Mouse (Mus musculus): Measurements from ENCODE around the gene Dennd2a. TPM values are rescaled to one million over a fixed set of nuclear protein-coding genes. Genes with fewer than 3 reads are reported as not detected.
A peak's percentile ranks its signal among the peaks of the same experiment; 100 is the strongest.

Gene Dennd2a
- polyA plus RNA-seq, 1 experiment from 2014 or later, result 18.9 TPM

- Histone ChIP-seq H3K36me3 (ENCODE audit: control insufficient read depth, insufficient read depth, low read length) (peaks cover 75% of the 10 kb centered on the region), H3K4me1 (replicated peaks; ENCODE audit: control insufficient read depth, insufficient read depth, low read length) (no peaks in the 10 kb centered on the region), H3K27ac (ENCODE audit: low read depth) (no peak overlapping the region), H3K27me3 (replicated peaks; ENCODE audit: control insufficient read depth, insufficient read depth, low read length) (no peaks in the 10 kb centered on the region), H3K4me2 (ENCODE audit: low read length) (no peak overlapping the region), H3K9ac (ENCODE audit: low read length) (no peak overlapping the region), H3K4me3 (ENCODE audit: low read depth, low read length) (no peak overlapping the region), H3K9me3 (ENCODE audit: control insufficient read depth, low read length) (no peaks in the 10 kb centered on the region)
- no peak for DNase-seq (ENCODE audit: low spot score)
- no peak for ATAC-seq (replicated peaks; ENCODE audit: low FRiP score, low TSS enrichment, low read depth)
- WGBS, result 93% methylated on average over 4 of the region's 4 CpGs
Measured at GRCm38 (mm10) chr6:39483656-39484055, 74.0 kb downstream of the Dennd2a start.

DNA sequence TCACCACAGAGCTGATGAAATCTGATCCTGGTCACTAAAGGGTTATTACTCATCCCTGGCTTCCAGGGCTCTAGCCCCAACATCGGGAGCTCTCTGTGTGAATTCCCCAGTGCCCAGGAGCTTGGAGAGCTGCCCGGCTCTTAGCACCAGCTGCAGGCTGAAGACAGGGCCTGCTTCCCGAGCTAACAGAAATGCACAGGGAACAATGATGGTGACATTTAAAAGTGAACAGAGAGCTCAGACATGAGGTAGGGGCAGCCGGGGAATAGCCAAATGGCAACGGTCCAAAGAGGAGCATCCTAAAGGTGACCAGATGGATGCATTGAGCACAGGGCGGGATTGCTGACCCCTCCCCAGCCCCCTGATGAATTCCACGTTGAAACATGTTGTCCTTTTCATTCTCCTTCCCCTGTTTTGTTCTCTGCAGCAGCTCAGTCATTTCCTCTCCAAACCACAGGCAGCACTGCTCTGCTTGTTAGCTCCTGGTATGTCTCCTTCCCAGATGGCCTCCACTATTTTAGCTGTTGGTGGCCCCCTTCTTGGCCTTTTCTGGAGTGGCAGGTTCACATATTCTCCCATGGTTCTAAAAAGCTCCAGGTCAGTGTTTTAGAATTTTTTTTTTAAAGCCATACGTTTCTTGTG, 79.0 kb downstream of the Dennd2a start:
- Histone ChIP-seq H3K9ac (ENCODE audit: low read length) (no peak overlapping the region), H3K36me3 (ENCODE audit: control insufficient read depth, insufficient read depth, low read length) (peaks cover 51% of the 10 kb centered on the region), H3K4me1 (replicated peaks; ENCODE audit: control insufficient read depth, insufficient read depth, low read length) (peaks cover 17% of the 10 kb centered on the region; the same call in 1 of the 2 replicates), H3K27me3 (replicated peaks; ENCODE audit: control insufficient read depth, insufficient read depth, low read length) (no peaks in the 10 kb centered on the region), H3K27ac (ENCODE audit: low read depth) (no peak overlapping the region), H3K4me3 (ENCODE audit: low read depth, low read length) (no peak overlapping the region), H3K9me3 (ENCODE audit: control insufficient read depth, low read length) (no peaks in the 10 kb centered on the region), H3K4me2 (ENCODE audit: low read length) (no peak overlapping the region)
- WGBS, result 62% methylated on average over 8 of the region's 8 CpGs
- ATAC-seq (replicated peaks; ENCODE audit: low FRiP score, low TSS enrichment, low read depth) (no peak), DNase-seq (ENCODE audit: low spot score) (no peak)

DNA sequence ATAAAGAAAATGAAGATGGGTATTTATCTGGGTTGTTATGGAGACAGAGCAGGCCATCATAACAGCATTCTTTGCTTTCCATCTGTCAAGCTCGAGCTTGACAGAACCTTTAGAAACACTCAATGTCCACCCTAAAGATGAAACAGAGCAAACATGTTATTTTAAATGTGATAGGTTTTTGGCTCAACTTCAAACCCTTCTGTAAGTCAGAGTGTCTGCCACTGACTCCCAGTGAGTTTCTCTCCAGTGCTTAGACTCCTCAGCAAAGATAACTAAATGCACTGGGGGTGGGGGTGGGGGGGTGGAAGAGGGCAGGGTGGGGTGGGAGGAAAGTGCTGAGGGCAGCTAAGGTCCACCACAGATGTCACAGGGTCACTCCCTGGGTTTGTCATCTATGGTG, 81.0 kb downstream of the Dennd2a start:
- no peak overlapping the region for H3K4me3 ChIP-seq (ENCODE audit: low read depth, low read length)
- ATAC-seq (replicated peaks; ENCODE audit: low FRiP score, low TSS enrichment, low read depth) (no peak), DNase-seq (ENCODE audit: low spot score) (no peak)
- WGBS, result 48% methylated on average over 1 of the region's 1 CpGs
- no peak overlapping the region for H3K27ac ChIP-seq (ENCODE audit: low read depth)
- H3K9ac ChIP-seq (ENCODE audit: low read length), result no peak overlapping the region
- peaks cover 35% of the 10 kb centered on the region for H3K36me3 ChIP-seq (ENCODE audit: control insufficient read depth, insufficient read depth, low read length)
- no peaks in the 10 kb centered on the region for H3K9me3 ChIP-seq (ENCODE audit: control insufficient read depth, low read length)
- no peaks in the 10 kb centered on the region for H3K27me3 ChIP-seq (replicated peaks; ENCODE audit: control insufficient read depth, insufficient read depth, low read length)
- H3K4me2 ChIP-seq (ENCODE audit: low read length), result no peak overlapping the region
- H3K4me1 ChIP-seq (replicated peaks; ENCODE audit: control insufficient read depth, insufficient read depth, low read length), result peaks cover 18% of the 10 kb centered on the region; the same call in 1 of the 2 replicates

DNA sequence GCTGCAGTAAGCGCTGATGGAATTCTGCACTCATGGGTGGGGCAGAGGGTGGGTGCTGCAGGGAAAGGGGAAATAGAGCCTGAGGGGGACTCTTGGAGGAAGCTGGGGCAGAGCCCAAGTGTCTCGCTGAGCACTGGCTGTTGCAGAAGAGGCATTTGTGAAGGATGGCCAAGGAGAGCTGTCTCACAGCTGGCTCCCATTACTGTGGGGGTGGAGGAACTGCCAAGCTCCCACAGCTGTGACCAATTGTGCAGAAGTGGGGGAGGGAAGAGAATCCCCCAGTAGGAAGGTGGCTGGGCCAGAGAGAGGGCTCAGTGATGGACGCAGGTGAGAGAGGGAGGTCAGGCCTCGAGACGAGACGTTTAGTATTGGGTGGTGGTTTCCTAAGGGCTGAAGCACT, 83.2 kb downstream of the Dennd2a start:
- Histone ChIP-seq H3K36me3 (ENCODE audit: control insufficient read depth, insufficient read depth, low read length) (peaks cover 41% of the 10 kb centered on the region), H3K9ac (ENCODE audit: low read length) (no peak overlapping the region), H3K4me3 (ENCODE audit: low read depth, low read length) (no peak overlapping the region), H3K27me3 (replicated peaks; ENCODE audit: control insufficient read depth, insufficient read depth, low read length) (no peaks in the 10 kb centered on the region), H3K9me3 (ENCODE audit: control insufficient read depth, low read length) (no peaks in the 10 kb centered on the region), H3K4me1 (replicated peaks; ENCODE audit: control insufficient read depth, insufficient read depth, low read length) (peaks cover 18% of the 10 kb centered on the region; the same call in 1 of the 2 replicates), H3K4me2 (ENCODE audit: low read length) (no peak overlapping the region), H3K27ac (ENCODE audit: low read depth) (no peak overlapping the region)
- WGBS, result 30% methylated on average over 6 of the region's 6 CpGs
- DNase-seq (ENCODE audit: low spot score) (no peak), ATAC-seq (replicated peaks; ENCODE audit: low FRiP score, low TSS enrichment, low read depth) (0 out of 2 replicates have a peak, but pooled peaks have one; percentile 61)

GRCm38 (mm10) chr6:39472837-39473236, 84.8 kb downstream of the Dennd2a start:
- 66% methylated on average over 5 of the region's 5 CpGs for WGBS
- Histone ChIP-seq H3K9ac (ENCODE audit: low read length) (no peak overlapping the region), H3K27ac (ENCODE audit: low read depth) (no peak overlapping the region), H3K4me3 (ENCODE audit: low read depth, low read length) (no peak overlapping the region), H3K36me3 (ENCODE audit: control insufficient read depth, insufficient read depth, low read length) (peaks cover 42% of the 10 kb centered on the region), H3K9me3 (ENCODE audit: control insufficient read depth, low read length) (no peaks in the 10 kb centered on the region), H3K27me3 (replicated peaks; ENCODE audit: control insufficient read depth, insufficient read depth, low read length) (no peaks in the 10 kb centered on the region), H3K4me2 (ENCODE audit: low read length) (no peak overlapping the region), H3K4me1 (replicated peaks; ENCODE audit: control insufficient read depth, insufficient read depth, low read length) (peaks cover 18% of the 10 kb centered on the region; the same call in 1 of the 2 replicates)
- no peak for ATAC-seq (replicated peaks; ENCODE audit: low FRiP score, low TSS enrichment, low read depth)
- DNase-seq (ENCODE audit: low spot score), result no peak

- H3K36me3 ChIP-seq (ENCODE audit: control insufficient read depth, insufficient read depth, low read length), result peaks cover 40% of the 10 kb centered on the region
- no peaks in the 10 kb centered on the region for H3K27me3 ChIP-seq (replicated peaks; ENCODE audit: control insufficient read depth, insufficient read depth, low read length)
- H3K9me3 ChIP-seq (ENCODE audit: control insufficient read depth, low read length), result no peaks in the 10 kb centered on the region
- WGBS, result 86% methylated on average over 4 of the region's 4 CpGs
- no peak overlapping the region for H3K4me3 ChIP-seq (ENCODE audit: low read depth, low read length)
- ATAC-seq (replicated peaks; ENCODE audit: low FRiP score, low TSS enrichment, low read depth) (no peak), DNase-seq (ENCODE audit: low spot score) (no peak)
- H3K9ac ChIP-seq (ENCODE audit: low read length), result no peak overlapping the region
- no peak overlapping the region for H3K27ac ChIP-seq (ENCODE audit: low read depth)
- H3K4me2 ChIP-seq (ENCODE audit: low read length), result no peak overlapping the region
- H3K4me1 ChIP-seq (replicated peaks; ENCODE audit: control insufficient read depth, insufficient read depth, low read length), result peaks cover 18% of the 10 kb centered on the region; the same call in 1 of the 2 replicates
Measured at GRCm38 (mm10) chr6:39472271-39472670, 85.4 kb downstream of the Dennd2a start.

- H3K9ac ChIP-seq (ENCODE audit: low read length), result no peak overlapping the region
- H3K4me2 ChIP-seq (ENCODE audit: low read length), result no peak overlapping the region
- WGBS, result 95% methylated on average over 14 of the region's 14 CpGs
- H3K4me1 ChIP-seq (replicated peaks; ENCODE audit: control insufficient read depth, insufficient read depth, low read length), result peaks cover 13% of the 10 kb centered on the region; the same call in 1 of the 2 replicates
- H3K27ac ChIP-seq (ENCODE audit: low read depth), result no peak overlapping the region
- DNase-seq (ENCODE audit: low spot score), result no peak
- no peaks in the 10 kb centered on the region for H3K9me3 ChIP-seq (ENCODE audit: control insufficient read depth, low read length)
- peaks cover 37% of the 10 kb centered on the region for H3K36me3 ChIP-seq (ENCODE audit: control insufficient read depth, insufficient read depth, low read length)
- H3K27me3 ChIP-seq (replicated peaks; ENCODE audit: control insufficient read depth, insufficient read depth, low read length), result no peaks in the 10 kb centered on the region
- ATAC-seq (replicated peaks; ENCODE audit: low FRiP score, low TSS enrichment, low read depth), result no peak
- H3K4me3 ChIP-seq (ENCODE audit: low read depth, low read length), result no peak overlapping the region
Measured at GRCm38 (mm10) chr6:39470076-39470475, 87.6 kb downstream of the Dennd2a start.

GRCm38 (mm10) chr6:39469427-39469826, 88.2 kb downstream of the Dennd2a start:
- Histone ChIP-seq H3K27me3 (replicated peaks; ENCODE audit: control insufficient read depth, insufficient read depth, low read length) (no peaks in the 10 kb centered on the region), H3K4me2 (ENCODE audit: low read length) (no peak overlapping the region), H3K36me3 (ENCODE audit: control insufficient read depth, insufficient read depth, low read length) (peaks cover 37% of the 10 kb centered on the region), H3K27ac (ENCODE audit: low read depth) (no peak overlapping the region), H3K9ac (ENCODE audit: low read length) (no peak overlapping the region), H3K4me1 (replicated peaks; ENCODE audit: control insufficient read depth, insufficient read depth, low read length) (peaks cover 15% of the 10 kb centered on the region; the same call in 1 of the 2 replicates), H3K9me3 (ENCODE audit: control insufficient read depth, low read length) (no peaks in the 10 kb centered on the region), H3K4me3 (ENCODE audit: low read depth, low read length) (no peak overlapping the region)
- WGBS, result 86% methylated on average over 5 of the region's 5 CpGs
- DNase-seq (ENCODE audit: low spot score) (no peak), ATAC-seq (replicated peaks; ENCODE audit: low FRiP score, low TSS enrichment, low read depth) (no peak)
